Mouse (Mus musculus): ENCODE data around the gene Riok1.
A peak's percentile ranks its signal among the peaks of the same experiment; 100 is the strongest.

DNA sequence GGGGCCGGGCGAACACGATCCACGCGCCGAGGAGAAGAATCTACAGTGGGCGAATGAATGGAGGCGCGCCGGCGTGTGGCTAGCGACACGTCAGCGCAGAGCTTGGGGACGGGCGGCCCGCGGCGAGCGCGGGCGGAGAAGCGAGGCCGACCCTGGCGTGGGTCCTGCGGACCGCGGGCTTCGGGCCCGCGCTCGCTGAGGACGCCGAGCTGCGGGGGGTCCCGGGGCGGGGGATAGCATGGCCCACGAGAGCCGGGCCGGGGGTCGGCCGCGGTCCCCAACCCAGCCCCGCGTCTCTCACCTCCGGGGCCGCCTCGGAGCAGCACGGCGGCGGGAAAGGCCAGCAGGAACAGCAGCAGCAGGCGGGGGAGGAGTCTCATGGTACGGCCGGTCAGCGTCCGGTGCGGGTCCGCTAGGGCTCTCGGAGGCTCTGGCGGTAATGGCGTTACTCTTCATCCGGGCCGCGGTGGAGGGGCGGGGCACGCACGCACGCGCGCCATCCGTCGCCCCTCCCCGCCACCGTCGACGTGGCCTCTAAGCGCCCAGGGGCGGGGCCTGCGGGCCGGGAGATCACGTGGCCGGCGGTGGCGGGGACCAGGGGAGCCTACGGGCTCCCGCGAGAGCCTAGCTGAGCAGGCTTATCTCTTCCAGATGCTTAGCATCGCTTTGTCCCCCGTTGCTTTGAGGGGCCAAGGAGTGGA is 42.9 kb upstream of the Riok1 start, which contains the start of gene Ssr1:
- TF ChIP-seq CTCF (IDR thresholded peaks at IDR 0.05; ENCODE audit: low read depth) (no peak), EP300 (IDR thresholded peaks at IDR 0.05; ENCODE audit: low read depth) (0 out of 2 replicates have a peak, but pooled peaks have one; percentile 29)
